ENCODE assay signal across 9 mouse cellular contexts in the genomic region with DNA sequence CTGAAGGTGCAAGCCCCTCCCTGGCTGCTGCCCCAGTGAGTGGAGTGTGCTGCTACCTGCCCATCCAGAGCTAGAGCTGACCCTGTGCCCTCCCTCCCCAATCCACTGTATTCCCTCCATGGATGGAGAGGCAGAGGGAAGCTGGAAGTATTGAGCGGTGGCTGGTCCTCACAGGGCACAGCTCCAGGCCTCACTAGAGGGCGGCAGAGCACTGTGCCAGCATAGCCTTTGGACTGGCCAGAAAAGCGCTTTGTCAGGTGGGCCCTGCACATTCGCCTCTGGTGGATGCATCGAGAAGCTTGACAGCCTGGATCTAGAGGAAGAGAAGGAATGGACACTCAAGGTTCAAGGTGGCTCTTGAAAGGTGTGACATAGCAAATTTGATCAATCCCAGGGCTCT. TPM values are rescaled to one million over a fixed set of nuclear protein-coding genes. Genes with fewer than 3 reads are reported as not detected.
DNase-seq lines count a peak whose midpoint lies in the region; ATAC-seq lines count a peak whose summit lies in the region.
"Had no signal": no experiment of that assay in that cellular context is flagged by ENCODE, and none has a peak within 500 bp of the region (broad histone marks: within the 10 kb centered on the region; RNA-seq: fewer than 3 reads in every experiment).

No protein-coding gene starts in this region.

- WGBS in limb, embryonic 10.5 days: 11% methylated on average over 5 of the region's 5 CpGs
- WGBS in midbrain, embryonic 12.5 days: 11% methylated on average over 5 of the region's 5 CpGs

- no peak overlapping the region for H3K9ac ChIP-seq in midbrain, embryonic 12.5 days (replicated peaks)

- peak; percentile 48 to 71 for DNase-seq in adrenal gland, adult (ENCODE audit: inconsistent age in 2 of 2, low spot score in 1 of 2)
- DNase-seq in adrenal gland, adult 8-10 months: no peak
- peak; percentile 67 to 80 for DNase-seq in cerebellum, postnatal 25 days
- DNase-seq in frontal cortex, postnatal 36 days (ENCODE audit: low spot score in 2 of 2): peak; percentile 56 to 76
- peak; percentile 68 for DNase-seq in kidney, adult 11 months
- DNase-seq in limb, embryonic 10.5 days (ENCODE audit: low spot score): peak; percentile 77
- peak; percentile 12 to 22 for DNase-seq in spleen, postnatal 36 days (ENCODE audit: low spot score in 2 of 2)

- H3K27me3 ChIP-seq in limb, embryonic 10.5 days (ENCODE audit: low read depth, poor library complexity, severe bottlenecking): 0 out of 2 replicates have a peak, but pooled peaks cover 3% of the 10 kb centered on the region
- H3K27me3 ChIP-seq in midbrain, embryonic 12.5 days: peaks cover 12% of the 10 kb centered on the region; the same call in 1 of the 2 replicates

- peaks cover 4% of the 10 kb centered on the region for H3K4me1 ChIP-seq in limb, embryonic 10.5 days
- peaks cover under 1% of the 10 kb centered on the region; the same call in 1 of the 2 replicates for H3K4me1 ChIP-seq in midbrain, embryonic 12.5 days

- H3K36me3 ChIP-seq in limb, embryonic 10.5 days: no peaks in the 10 kb centered on the region
- H3K36me3 ChIP-seq in midbrain, embryonic 12.5 days: no peaks in the 10 kb centered on the region

- peak; percentile 86 for ATAC-seq in midbrain, embryonic 12.5 days (ENCODE audit: low FRiP score, low read depth)

- no peak overlapping the region for H3K4me2 ChIP-seq in midbrain, embryonic 12.5 days (replicated peaks)

- H3K27ac ChIP-seq in limb, embryonic 10.5 days: peak overlapping the region; percentile 30; the same call in 1 of the 2 replicates
- no peak overlapping the region for H3K27ac ChIP-seq in midbrain, embryonic 12.5 days (replicated peaks)

- no peaks in the 10 kb centered on the region for H3K9me3 ChIP-seq in limb, embryonic 10.5 days (replicated peaks)
- H3K9me3 ChIP-seq in midbrain, embryonic 12.5 days: no peaks in the 10 kb centered on the region

- no peak overlapping the region for H3K4me3 ChIP-seq in limb, embryonic 10.5 days
- H3K4me3 ChIP-seq in midbrain, embryonic 12.5 days: no peak overlapping the region

RNA-seq across cellular contexts. Expression of a gene that starts 9.6 kb away (rescaled TPM):
- not detected for total RNA-seq in adrenal gland, adult 8-10 months (2022)
- 0.08 and 0.29 TPM in 2 replicates for polyA plus RNA-seq in limb, embryonic 10.5 days (2016; fragmentation: Nextera tagmentation; extraction: Ambion mirVana)
- polyA plus RNA-seq in midbrain, embryonic 12.5 days (2016; fragmentation: Nextera tagmentation; extraction: Ambion mirVana): not detected in 2 replicates
- total RNA-seq: layer of hippocampus, adult 18-20 months had no signal

RNA-seq across cellular contexts. Expression of a gene that starts 27.0 kb away (rescaled TPM):
- under 1 TPM in 3 of 4 experiments, not detected in 1; 0.28 to 0.83 (median 0.38) TPM for total RNA-seq in adrenal gland, adult 8-10 months (2022)
- polyA plus RNA-seq in limb, embryonic 10.5 days (2016; fragmentation: Nextera tagmentation; extraction: Ambion mirVana): 0.19 and 0.35 TPM in 2 replicates
- polyA plus RNA-seq in midbrain, embryonic 12.5 days (2016; fragmentation: Nextera tagmentation; extraction: Ambion mirVana): 0.42 TPM in 1 of 2 replicates, not detected in the other
- total RNA-seq: layer of hippocampus, adult 18-20 months had no signal

RNA-seq across cellular contexts. Expression of a gene that starts 32.2 kb away (rescaled TPM):
- total RNA-seq in adrenal gland, adult 8-10 months (2022): 10 to 100 TPM in 3 of 4 experiments, 1 to 10 TPM in 1; 9.8 to 32.3 (median 22.5) TPM
- polyA plus RNA-seq in limb, embryonic 10.5 days (2016; fragmentation: Nextera tagmentation; extraction: Ambion mirVana): 7.4 and 9.4 TPM in 2 replicates
- polyA plus RNA-seq in midbrain, embryonic 12.5 days (2016; fragmentation: Nextera tagmentation; extraction: Ambion mirVana): 2.9 and 4.0 TPM in 2 replicates
